Mouse (Mus musculus): ENCODE data around the gene Dll1. TPM values are rescaled to one million over a fixed set of nuclear protein-coding genes. Genes with fewer than 3 reads are reported as not detected.

The Dll1 gene
- 3.1 to 9.3 TPM (median 5.5 TPM) in 4 replicates for total RNA-seq (2023)

DNA sequence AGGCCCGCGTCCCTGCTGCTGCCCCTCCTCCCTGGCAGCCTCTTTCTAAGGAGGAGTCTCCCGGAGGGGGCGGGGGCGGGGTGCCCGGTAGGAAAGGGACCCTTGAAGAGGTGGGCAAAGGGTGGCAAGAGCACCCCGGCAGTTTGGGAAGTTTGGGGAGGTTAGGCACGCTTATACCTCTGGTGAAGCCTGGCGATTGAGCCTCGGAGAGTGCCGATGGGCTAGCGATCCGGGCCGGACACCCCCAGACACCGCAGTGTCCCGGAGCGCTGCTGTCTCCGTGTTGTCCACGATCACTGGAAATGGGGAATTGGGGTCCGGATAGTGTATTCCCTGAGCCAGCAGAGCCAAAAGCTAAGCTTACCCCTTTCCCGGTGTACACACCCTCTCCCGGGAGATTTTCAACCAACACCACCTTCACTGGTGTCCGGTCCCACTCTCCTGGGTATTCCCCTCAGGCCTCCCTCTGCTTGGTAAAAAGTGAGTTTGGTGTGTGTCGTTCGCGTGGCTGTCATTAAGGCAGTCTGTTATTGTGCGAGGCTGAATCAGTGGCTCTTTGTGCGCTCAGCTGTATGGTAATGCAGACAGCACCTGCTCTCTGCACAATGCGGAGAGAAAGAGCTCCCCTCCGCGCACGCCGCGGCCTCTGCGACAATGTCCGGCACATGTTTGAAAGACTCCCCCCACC, at the start of gene Dll1:
Gene Dll1, minus strand, starts transcription at position 379 of the 688 bp plus-strand sequence.

DNA sequence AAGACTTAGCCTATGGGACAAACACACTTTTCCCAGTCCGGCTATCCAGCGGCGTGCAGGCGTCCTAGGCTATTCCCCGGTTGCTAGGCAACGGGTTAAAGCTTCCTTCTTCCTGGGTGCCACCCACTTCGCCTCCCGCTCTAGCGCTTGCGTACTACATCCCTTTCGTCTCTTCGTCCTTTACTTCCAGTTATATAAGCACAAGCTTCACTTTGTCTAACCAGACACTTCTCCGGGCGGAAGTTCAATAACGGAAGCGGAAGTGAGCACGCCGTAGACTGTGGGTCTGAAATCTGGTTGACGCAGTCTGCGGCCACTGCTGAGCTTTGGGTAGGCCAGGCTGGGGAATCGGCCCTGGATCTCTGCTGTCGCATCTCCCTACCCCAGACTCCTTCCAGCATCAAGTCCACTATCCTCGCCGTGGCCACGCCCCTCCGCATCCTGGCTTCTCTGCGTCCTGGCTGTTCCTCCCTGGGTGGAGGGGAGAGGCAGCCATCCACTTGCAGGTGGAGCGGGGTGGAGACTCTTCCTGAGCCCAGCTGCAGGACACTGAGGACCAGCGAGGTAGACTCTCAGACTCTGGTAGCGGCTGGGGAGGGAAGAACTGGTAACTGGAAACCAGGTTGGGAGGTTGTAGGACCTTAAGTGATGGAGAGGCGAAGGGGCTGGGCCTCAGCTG, 19.5 kb upstream of the Dll1 start, which contains the start of gene Fam120b:
Gene Fam120b, plus strand, starts transcription at position 206 of the 679 bp plus-strand sequence.

Other genes with a start within 250 kb of the Dll1 start
- 28.7 to 33.2 TPM (median 30.6 TPM) in 4 replicates for gene Fam120b, start 19.3 kb upstream of the Dll1 start, total RNA-seq (2023)
- gene Psmb1, start 122.9 kb upstream of the Dll1 start, total RNA-seq (2023): 101 to 111 TPM (median 104 TPM) in 4 replicates
- gene Tbp, start 123.0 kb upstream of the Dll1 start, total RNA-seq (2023): 55.0 to 61.2 TPM (median 57.6 TPM) in 4 replicates
- gene Pdcd2, start 150.4 kb upstream of the Dll1 start, total RNA-seq (2023): 30.4 to 36.6 TPM (median 34.3 TPM) in 4 replicates
- gene Prdm9, start 187.5 kb upstream of the Dll1 start, total RNA-seq (2023): 29.8 to 39.1 TPM (median 31.6 TPM) in 4 replicates